Mouse (Mus musculus) CH12.LX (cell line): ENCODE results near the gene Lrrn4cl. TPM values are rescaled to one million over a fixed set of nuclear protein-coding genes. Genes with fewer than 3 reads are reported as not detected.

Source experiments
- DNase-seq: peaks from one replicate; pipeline ENCODE4 v3.0.0-alpha.2; 2013; ENCODE audit errors: extremely low read depth
- H3K27ac ChIP-seq: 2 replicates; pipeline ENCODE4 v1.5.1; 2012; ENCODE audit warnings: low read depth, mild to moderate bottlenecking, control low read depth, moderate library complexity; ENCODE audit not compliant: insufficient read depth
- H3K27me3 ChIP-seq: replicated peaks from 2 replicates; pipeline ENCODE3; 2012; ENCODE audit warnings: inconsistent platforms
- H3K36me3 ChIP-seq, 2 experiments: replicated peaks in 1 of 2; 2 replicates each; pipeline versions ENCODE3 to v1.6.1; 2012; ENCODE audit warnings: inconsistent platforms in 1 of 2, low read length in 1 of 2, mild to moderate bottlenecking in 1 of 2, mixed read lengths in 1 of 2, moderate library complexity in 1 of 2; ENCODE audit not compliant: control insufficient read depth in 1 of 2, insufficient read depth in 1 of 2
- H3K4me1 ChIP-seq, 2 experiments: 2 replicates each; pipeline ENCODE4 v1.6.1; 2012; ENCODE audit warnings: inconsistent platforms in 1 of 2, moderate library complexity in 1 of 2; ENCODE audit not compliant: insufficient read depth in 2 of 2, control insufficient read depth in 1 of 2
- H3K4me2 ChIP-seq: 2 replicates; pipeline ENCODE4 v1.6.1; 2012; ENCODE audit warnings: low read depth, mild to moderate bottlenecking, control low read depth; ENCODE audit not compliant: poor library complexity, insufficient read depth, severe bottlenecking
- H3K4me3 ChIP-seq, 3 experiments: fragments of 150-350 bp in 1 of 3; sonication (generic) in 1 of 3; replicated peaks in 1 of 3; 2 replicates each; pipeline versions ENCODE3 to v1.5.1; 2011 to 2012; ENCODE audit warnings: low read depth in 2 of 3, low read length in 2 of 3, mild to moderate bottlenecking in 2 of 3, moderate library complexity in 2 of 3, control low read depth in 1 of 3, improper control_type of control experiment in 1 of 3, inconsistent platforms in 1 of 3, mixed read lengths in 1 of 3; ENCODE audit not compliant: poor library complexity in 1 of 3
- H3K79me2 ChIP-seq: replicated peaks from 2 replicates; pipeline ENCODE4 v1.6.1; 2012; ENCODE audit warnings: mild to moderate bottlenecking, moderate library complexity; ENCODE audit not compliant: control insufficient read depth, poor library complexity, insufficient read depth, severe bottlenecking; ENCODE audit errors: extremely low read depth
- H3K9ac ChIP-seq: 2 replicates; pipeline ENCODE4 v1.6.1; 2012; ENCODE audit warnings: low read depth, mild to moderate bottlenecking, control low read depth, moderate library complexity; ENCODE audit not compliant: insufficient read depth
- H3K9me3 ChIP-seq: replicated peaks from 2 replicates; pipeline ENCODE3; 2012; ENCODE audit warnings: low read length, inconsistent platforms, mixed read lengths
- BHLHE40 ChIP-seq: IDR thresholded peaks from 2 replicates; pipeline ENCODE4 v1.6.1; 2011; ENCODE audit warnings: mild to moderate bottlenecking, low read depth, low read length, improper control_type of control experiment
- CHD1 ChIP-seq: IDR thresholded peaks from 2 replicates; pipeline ENCODE4 v1.6.1; 2012; ENCODE audit warnings: low read depth, low read length, improper control_type of control experiment, inconsistent platforms
- CHD2 ChIP-seq: IDR thresholded peaks from 2 replicates; pipeline ENCODE4 v1.6.1; 2011; ENCODE audit warnings: low read length, improper control_type of control experiment
- CTCF ChIP-seq, 2 experiments: IDR thresholded peaks in 1 of 2; conservative IDR thresholded peaks in 1 of 2; 2 replicates each; pipeline ENCODE4 v1.5.1; 2011 to 2012; ENCODE audit warnings: low read depth in 2 of 2, low read length in 2 of 2, improper control_type of control experiment in 1 of 2, inconsistent platforms in 1 of 2, mild to moderate bottlenecking in 1 of 2, moderate library complexity in 1 of 2
- E2F4 ChIP-seq: IDR thresholded peaks from 2 replicates; pipeline ENCODE4 v1.6.1; 2011; ENCODE audit warnings: low read depth, low read length, improper control_type of control experiment; ENCODE audit not compliant: insufficient replicate concordance
- ELF1 ChIP-seq: IDR thresholded peaks from 2 replicates; pipeline ENCODE4 v1.6.1; 2014; ENCODE audit warnings: low read depth, mild to moderate bottlenecking, inconsistent platforms, low read length, improper control_type of control experiment
- EP300 ChIP-seq: IDR thresholded peaks from 2 replicates; pipeline ENCODE4 v1.6.1; 2011; ENCODE audit warnings: low read length, improper control_type of control experiment
- ETS1 ChIP-seq: conservative IDR thresholded peaks from 2 replicates; pipeline ENCODE4 v1.6.1; 2012; ENCODE audit warnings: low read depth, mild to moderate bottlenecking, inconsistent platforms, low read length, improper control_type of control experiment, moderate library complexity
- GABPA ChIP-seq: IDR thresholded peaks from 2 replicates; pipeline ENCODE4 v1.6.1; 2012; ENCODE audit warnings: low read depth, low read length, improper control_type of control experiment, inconsistent platforms; ENCODE audit not compliant: insufficient replicate concordance
- HCFC1 ChIP-seq: IDR thresholded peaks from 2 replicates; pipeline ENCODE4 v1.6.1; 2012; ENCODE audit warnings: low read depth, mild to moderate bottlenecking, inconsistent platforms, low read length, improper control_type of control experiment
- IRF4 ChIP-seq: IDR thresholded peaks from 2 replicates; pipeline ENCODE4 v1.6.1; 2014; ENCODE audit warnings: low read depth, mild to moderate bottlenecking, inconsistent platforms, low read length, improper control_type of control experiment
- JUN ChIP-seq: IDR thresholded peaks from 2 replicates; pipeline ENCODE4 v1.6.1; 2011; ENCODE audit warnings: low read depth, mild to moderate bottlenecking, low read length, improper control_type of control experiment, moderate library complexity; ENCODE audit not compliant: insufficient read depth
- JUND ChIP-seq: conservative IDR thresholded peaks from 2 replicates; pipeline ENCODE4 v1.6.1; 2011; ENCODE audit warnings: low read depth, low read length, improper control_type of control experiment
- KAT2A ChIP-seq: IDR thresholded peaks from 2 replicates; pipeline ENCODE4 v1.6.1; 2012; ENCODE audit warnings: low read length, improper control_type of control experiment, inconsistent platforms; ENCODE audit not compliant: insufficient replicate concordance
- MAFK ChIP-seq: IDR thresholded peaks from 2 replicates; pipeline ENCODE4 v1.6.1; 2011; ENCODE audit warnings: low read length, improper control_type of control experiment; ENCODE audit not compliant: insufficient replicate concordance
- MAX ChIP-seq: IDR thresholded peaks from 2 replicates; pipeline ENCODE4 v1.6.1; 2011; ENCODE audit warnings: low read length, improper control_type of control experiment
- MAZ ChIP-seq: IDR thresholded peaks from 2 replicates; pipeline ENCODE4 v1.6.1; 2012; ENCODE audit warnings: low read depth, mild to moderate bottlenecking, inconsistent platforms, low read length, improper control_type of control experiment, moderate library complexity
- MEF2A ChIP-seq: IDR thresholded peaks from 2 replicates; pipeline ENCODE4 v1.6.1; 2014; ENCODE audit warnings: low read depth, mild to moderate bottlenecking, inconsistent platforms, low read length, improper control_type of control experiment, borderline replicate concordance
- MXI1 ChIP-seq: IDR thresholded peaks from 2 replicates; pipeline ENCODE4 v1.6.1; 2011; ENCODE audit warnings: mild to moderate bottlenecking, low read depth, low read length, improper control_type of control experiment
- MYC ChIP-seq: IDR thresholded peaks from 2 replicates; pipeline ENCODE4 v1.6.1; 2011; ENCODE audit warnings: low read depth, mild to moderate bottlenecking, improper control_type of control experiment, low read length
- NELFE ChIP-seq: IDR thresholded peaks from 2 replicates; pipeline ENCODE4 v1.6.1; 2011; ENCODE audit warnings: low read depth, low read length, improper control_type of control experiment
- NRF1 ChIP-seq: IDR thresholded peaks from 2 replicates; pipeline ENCODE4 v1.6.1; 2014; ENCODE audit warnings: low read depth, mild to moderate bottlenecking, inconsistent platforms, low read length, improper control_type of control experiment, moderate library complexity
- PAX5 ChIP-seq: IDR thresholded peaks from 2 replicates; pipeline ENCODE4 v1.6.1; 2012; ENCODE audit warnings: low read length, inconsistent platforms, mixed read lengths
- POLR2A ChIP-seq: IDR thresholded peaks from 2 replicates; pipeline ENCODE4 v1.6.1; 2011; ENCODE audit warnings: low read depth, mild to moderate bottlenecking, improper control_type of control experiment, low read length
- POLR2AphosphoS2 ChIP-seq: IDR thresholded peaks from 2 replicates; pipeline ENCODE4 v1.6.1; 2011; ENCODE audit warnings: low read depth, low read length, improper control_type of control experiment
- RAD21 ChIP-seq: IDR thresholded peaks from 2 replicates; pipeline ENCODE4 v1.6.1; 2011; ENCODE audit warnings: low read depth, mild to moderate bottlenecking, low read length, improper control_type of control experiment, moderate library complexity
- RCOR1 ChIP-seq: conservative IDR thresholded peaks from 2 replicates; pipeline ENCODE4 v1.6.1; 2012; ENCODE audit warnings: low read depth, mild to moderate bottlenecking, inconsistent platforms, low read length, improper control_type of control experiment
- SIN3A ChIP-seq: IDR thresholded peaks from 2 replicates; pipeline ENCODE4 v1.6.1; 2012; ENCODE audit warnings: low read length, improper control_type of control experiment, inconsistent platforms
- SMC3 ChIP-seq: IDR thresholded peaks from 2 replicates; pipeline ENCODE4 v1.6.1; 2011; ENCODE audit warnings: low read depth, low read length, improper control_type of control experiment
- TBP ChIP-seq: conservative IDR thresholded peaks from 2 replicates; pipeline ENCODE4 v1.6.1; 2011; ENCODE audit warnings: low read depth, low read length, improper control_type of control experiment
- TCF12 ChIP-seq: IDR thresholded peaks from 2 replicates; pipeline ENCODE4 v1.6.1; 2014; ENCODE audit warnings: low read depth, mild to moderate bottlenecking, inconsistent platforms, low read length, improper control_type of control experiment
- UBTF ChIP-seq: IDR thresholded peaks from 2 replicates; pipeline ENCODE4 v1.6.1; 2012; ENCODE audit warnings: low read depth, mild to moderate bottlenecking, inconsistent platforms, low read length, improper control_type of control experiment, moderate library complexity
- USF1 ChIP-seq: IDR thresholded peaks from 2 replicates; pipeline ENCODE4 v1.6.1; 2014; ENCODE audit warnings: low read depth, mild to moderate bottlenecking, inconsistent platforms, low read length, improper control_type of control experiment
- USF2 ChIP-seq: conservative IDR thresholded peaks from 2 replicates; pipeline ENCODE4 v1.6.1; 2011; ENCODE audit warnings: low read depth, low read length, improper control_type of control experiment
- ZC3H11A ChIP-seq: IDR thresholded peaks from 2 replicates; pipeline ENCODE4 v1.6.1; 2012; ENCODE audit warnings: low read depth, mild to moderate bottlenecking, inconsistent platforms, low read length, improper control_type of control experiment
- ZKSCAN1 ChIP-seq: IDR thresholded peaks from 2 replicates; pipeline ENCODE4 v1.6.1; 2012; ENCODE audit warnings: low read depth, inconsistent platforms, low read length, improper control_type of control experiment, borderline replicate concordance
- ZMIZ1 ChIP-seq: IDR thresholded peaks from 2 replicates; pipeline ENCODE4 v1.6.1; 2012; ENCODE audit warnings: low read depth, mild to moderate bottlenecking, inconsistent platforms, low read length, improper control_type of control experiment
- ZNF384 ChIP-seq: IDR thresholded peaks from 2 replicates; pipeline ENCODE4 v1.6.1; 2012; ENCODE audit warnings: low read depth, low read length, improper control_type of control experiment, inconsistent platforms
- dilution Hi-C: fragments of 300-500 bp; cut with MboI; formaldehyde crosslinking; loops from 2 replicates; pipeline ENCODE4 v1.14.3; 2020; ENCODE audit warnings: low sequenced_read_pairs; ENCODE audit not compliant: extremely low pct_unique_long_range_greater_than_20kb, extremely low pct_ligation_motif_present
- in situ Hi-C: fragments of 300-500 bp; cut with MboI; formaldehyde crosslinking; loops from 3 replicates; pipeline ENCODE4 v1.14.3; 2019; ENCODE audit warnings: low sequenced_read_pairs, low pct_ligation_motif_present, low pct_unique_long_range_greater_than_20kb, mixed read lengths
- polyA plus RNA-seq: library from polyadenylated mRNA; unstranded; fragments of >175 nt; gene quantifications from 2 replicates; pipeline ENCODE4 v1.2.1, GENCODE M21; 2012; ENCODE audit warnings: low read depth; ENCODE audit not compliant: insufficient read length
- total RNA-seq, 2 experiments: library from RNA; depleted of rRNA; stranded (reverse); fragments of 300-350 nt in 1 of 2; fragments of >200 nt in 1 of 2; gene quantifications; 2 replicates each; pipeline ENCODE4 v1.2.3; 2012 to 2014

Lrrn4cl gene
- total and polyA plus RNA-seq, 3 experiments = 0.17 to 0.41 (median 0.31) TPM

DNA sequence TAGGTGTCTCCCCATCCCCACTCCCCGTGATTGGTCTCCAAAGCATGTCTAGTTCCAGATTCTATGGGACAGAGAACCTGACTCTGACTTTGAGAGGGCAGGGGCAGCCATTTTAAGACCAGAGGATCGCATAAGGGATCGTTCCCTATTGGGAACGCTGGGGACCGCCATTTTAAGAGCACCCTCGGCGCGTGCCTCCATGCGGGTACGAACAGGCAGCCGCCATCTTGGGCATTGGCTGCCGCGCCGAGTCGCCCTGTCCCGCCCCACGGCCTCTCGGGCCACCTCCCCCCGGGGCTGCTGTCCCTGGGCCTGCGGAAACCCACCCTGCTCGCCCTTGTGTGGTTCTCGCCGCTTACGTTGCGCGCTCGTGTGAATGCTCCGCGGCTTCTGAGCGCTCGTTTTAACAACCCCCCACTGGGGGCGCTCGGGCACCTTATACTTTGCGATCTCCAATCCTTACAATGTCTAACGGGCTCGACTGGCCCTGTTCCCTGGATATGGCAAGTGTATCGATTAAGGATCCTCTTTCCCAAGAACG, 13.2 kb upstream of the Lrrn4cl start, which contains the start of gene Bscl2:
Bscl2 (plus strand) TSS at position 217 of the 541 bp plus-strand sequence.
- Histone ChIP-seq H3K27me3 (no peaks in the 10 kb centered on the region), H3K4me2 (peak within 1 kb of the TSS; percentile 96), H3K79me2 (peaks cover 20% of the 10 kb centered on the region), H3K9me3 (no peaks in the 10 kb centered on the region)
- dilution Hi-C loops = no loop called here
- TF ChIP-seq SIN3A (no peak), ETS1 (no peak), TBP (no peak), SMC3 (no peak), PAX5 (no peak), EP300 (no peak), MEF2A (peak; percentile 12), GABPA (no peak), KAT2A (0 out of 2 replicates have a peak, but pooled peaks have one; percentile 35), ELF1 (0 out of 2 replicates have a peak, but pooled peaks have one; percentile 17), E2F4 (no peak), RAD21 (peak; percentile 1; the same call in 1 of the 2 replicates), MAX (peak; percentile 87), POLR2A (peak; percentile 80), MAFK (no peak), ZC3H11A (peak; percentile 87), CHD2 (no peak), UBTF (peak; percentile 67; the same call in 1 of the 2 replicates), USF2 (no peak), JUN (no peak), POLR2AphosphoS2 (peak; percentile 70), ZMIZ1 (peak; percentile 57; the same call in 1 of the 2 replicates), NELFE (peak; percentile 44; the same call in 1 of the 2 replicates), USF1 (no peak), MYC (peak; percentile 93), ZKSCAN1 (no peak), HCFC1 (peak; percentile 63), JUND (no peak), CTCF (conservative IDR thresholded peaks at IDR 0.05 in 1 of 2, IDR thresholded peaks at IDR 0.05 in 1 of 2; ENCODE audit: low read depth in 2 of 2, low read length in 2 of 2) (peak in 1 of 2 experiments; percentile 65; a peak in 2 of 4 replicates), BHLHE40 (peak; percentile 59), ZNF384 (no peak), NRF1 (peak; percentile 79), MXI1 (peak; percentile 55), CHD1 (no peak), IRF4 (no peak; the same call in 1 of the 2 replicates), TCF12 (peak; percentile 70), MAZ (no peak), RCOR1 (no peak; the same call in 1 of the 2 replicates)
- TF ChIP-seq, all 38 proteins: peak for 18
- peak within 1 kb of the TSS; percentile 92 for H3K27ac ChIP-seq
- H3K4me3 ChIP-seq = peak within 1 kb of the TSS; percentile 56 to 65 (median 62)
- in situ Hi-C loops = loop anchor here (25.0 kb wide), 1 partner anchor 1025 kb away; no protein-coding TSS in a partner anchor
- peak; percentile 72 for DNase-seq
- peaks cover 20 to 53% of the 10 kb centered on the region in 2 experiments for H3K36me3 ChIP-seq
- H3K4me1 ChIP-seq = peaks cover 11 to 45% of the 10 kb centered on the region in 2 experiments
- H3K9ac ChIP-seq = peak within 1 kb of the TSS; percentile 75
